Comparison of ENCODE assay signal across 22 mouse cellular contexts in the genomic region with DNA sequence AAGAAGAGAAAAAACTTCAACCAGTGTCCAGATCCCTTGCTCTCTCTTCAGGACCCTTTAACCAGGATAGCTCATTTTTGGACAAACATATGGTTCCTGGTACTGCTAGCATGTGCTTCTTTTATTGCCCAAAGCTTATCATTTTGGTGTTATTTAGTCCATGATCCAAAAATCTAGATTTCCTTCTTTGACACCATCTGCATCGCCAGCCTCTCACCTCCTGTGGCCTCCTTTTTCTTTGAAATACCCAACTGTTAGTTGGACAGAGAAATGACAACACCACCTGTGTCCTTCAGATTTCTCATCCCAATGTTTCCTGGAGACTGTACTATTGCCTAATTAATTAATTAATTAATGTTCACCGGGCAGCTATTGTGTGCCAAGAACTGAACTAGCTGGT.
A peak's percentile ranks its signal among the peaks of the same experiment; 100 is the strongest.
DNase-seq lines count a peak whose midpoint lies in the region; ATAC-seq lines count a peak whose summit lies in the region.
"Had no signal": no experiment of that assay in that cellular context is flagged by ENCODE, and none has a peak within 500 bp of the region (broad histone marks: within the 10 kb centered on the region; RNA-seq: fewer than 3 reads in every experiment).

No protein-coding gene starts in this region.

- WGBS in forebrain, embryonic 15.5 days = 50% methylated on average over 2 of the region's 2 CpGs
- 69% methylated on average over 2 of the region's 2 CpGs for WGBS in forebrain, embryonic 12.5 days
- 90% methylated on average over 2 of the region's 2 CpGs for WGBS in hindbrain, embryonic 12.5 days

- H3K36me3 ChIP-seq in forebrain, embryonic 15.5 days = no peaks in the 10 kb centered on the region
- no peaks in the 10 kb centered on the region for H3K36me3 ChIP-seq in forebrain, embryonic 12.5 days (replicated peaks)
- H3K36me3 ChIP-seq in hindbrain, embryonic 12.5 days = no peaks in the 10 kb centered on the region
- H3K36me3 ChIP-seq: heart, embryonic 10.5 days; hindbrain, embryonic 13.5 days; limb, embryonic 15.5 days; midbrain, embryonic 12.5 days had no signal

- DNase-seq in brain, embryonic 18.5 days (ENCODE audit: low read depth, low spot score) = peak; percentile 12
- peak; percentile 58 for DNase-seq in cerebellum, adult 9-11 months
- peak; percentile 13 to 18 for DNase-seq in layer of hippocampus, adult 8-10 months (ENCODE audit: low spot score in 2 of 2)
- DNase-seq in frontal cortex, postnatal 36 days (ENCODE audit: low spot score in 2 of 2) = no peak
- DNase-seq: adrenal gland, adult 2 months; gastrocnemius, postnatal 14 days; heart, postnatal 10 days; kidney, adult 11 months; lung, adult 2 months; retina, postnatal 1 day; right cerebral cortex, postnatal 4 days; thymus, postnatal 36 days had no signal

- 0 out of 2 replicates have a peak, but pooled peaks cover 3% of the 10 kb centered on the region for H3K4me1 ChIP-seq in forebrain, embryonic 15.5 days
- H3K4me1 ChIP-seq in forebrain, embryonic 12.5 days = no peaks in the 10 kb centered on the region
- no peaks in the 10 kb centered on the region for H3K4me1 ChIP-seq in hindbrain, embryonic 12.5 days
- H3K4me1 ChIP-seq: heart, embryonic 10.5 days; hindbrain, embryonic 13.5 days; limb, embryonic 15.5 days; midbrain, embryonic 12.5 days had no signal

- H3K27ac ChIP-seq in forebrain, embryonic 15.5 days (replicated peaks) = no peak overlapping the region
- no peak overlapping the region for H3K27ac ChIP-seq in forebrain, embryonic 12.5 days
- no peak overlapping the region for H3K27ac ChIP-seq in hindbrain, embryonic 12.5 days
- H3K27ac ChIP-seq: heart, embryonic 10.5 days; hindbrain, embryonic 13.5 days; kidney, postnatal 0 days; limb, embryonic 15.5 days; macrophage; midbrain, embryonic 12.5 days had no signal

- H3K4me3 ChIP-seq in forebrain, embryonic 15.5 days = no peak overlapping the region
- no peak overlapping the region for H3K4me3 ChIP-seq in forebrain, embryonic 12.5 days (replicated peaks)
- H3K4me3 ChIP-seq in hindbrain, embryonic 12.5 days = no peak overlapping the region
- H3K4me3 ChIP-seq: heart, embryonic 10.5 days; hindbrain, embryonic 13.5 days; limb, embryonic 15.5 days; midbrain, embryonic 12.5 days; myocyte had no signal

- no peak overlapping the region for H3K9ac ChIP-seq in forebrain, embryonic 15.5 days (replicated peaks)
- no peak overlapping the region for H3K9ac ChIP-seq in forebrain, embryonic 12.5 days
- no peak overlapping the region for H3K9ac ChIP-seq in hindbrain, embryonic 12.5 days
- H3K9ac ChIP-seq: hindbrain, embryonic 13.5 days; limb, embryonic 15.5 days; midbrain, embryonic 12.5 days had no signal

- no peaks in the 10 kb centered on the region for H3K27me3 ChIP-seq in forebrain, embryonic 15.5 days
- H3K27me3 ChIP-seq in forebrain, embryonic 12.5 days = no peaks in the 10 kb centered on the region
- H3K27me3 ChIP-seq in hindbrain, embryonic 12.5 days = no peaks in the 10 kb centered on the region
- H3K27me3 ChIP-seq: hindbrain, embryonic 13.5 days; limb, embryonic 15.5 days; midbrain, embryonic 12.5 days had no signal

- peak; percentile 63; the same call in 1 of the 2 replicates for ATAC-seq in forebrain, embryonic 15.5 days (replicated peaks)
- ATAC-seq in forebrain, embryonic 12.5 days (ENCODE audit: low FRiP score) = no peak
- no peak for ATAC-seq in hindbrain, embryonic 12.5 days (ENCODE audit: low FRiP score)

- H3K4me2 ChIP-seq in forebrain, embryonic 15.5 days (replicated peaks) = no peak overlapping the region
- no peak overlapping the region for H3K4me2 ChIP-seq in forebrain, embryonic 12.5 days
- H3K4me2 ChIP-seq in hindbrain, embryonic 12.5 days (replicated peaks) = no peak overlapping the region
- H3K4me2 ChIP-seq: hindbrain, embryonic 13.5 days; limb, embryonic 15.5 days; midbrain, embryonic 12.5 days had no signal

- no peaks in the 10 kb centered on the region for H3K9me3 ChIP-seq in forebrain, embryonic 15.5 days
- H3K9me3 ChIP-seq in forebrain, embryonic 12.5 days = no peaks in the 10 kb centered on the region
- no peaks in the 10 kb centered on the region for H3K9me3 ChIP-seq in hindbrain, embryonic 12.5 days (replicated peaks)
- H3K9me3 ChIP-seq: heart, embryonic 10.5 days; hindbrain, embryonic 13.5 days; limb, embryonic 15.5 days; midbrain, embryonic 12.5 days had no signal

Comparison
In these comparisons a context has a peak if more than half of its experiments do, and no peak if none do; other contexts are left out.
1. DNase-seq: peak in brain, embryonic 18.5 days (single experiment), cerebellum, adult 9-11 months (single experiment) and layer of hippocampus, adult 8-10 months (2 of 2); none in frontal cortex, postnatal 36 days (0 of 2).